Mouse (Mus musculus) liver, postnatal 0 days (tissue): ENCODE results near the gene Fbn1. TPM values are rescaled to one million over a fixed set of nuclear protein-coding genes. Genes with fewer than 3 reads are reported as not detected.

Experiments
- ATAC-seq: fragments of 200-750 bp; cut with Nextera tagmentation; 2 replicates; pipeline ENCODE4 v1.8.0; 2017; ENCODE audit warnings: mild to moderate bottlenecking, moderate library complexity
- DNase-seq: peaks from one replicate; pipeline ENCODE4 v3.0.0-alpha.2; 2016
- H3K27ac ChIP-seq: fragments of 300-500 bp; sonication (generic); 2 replicates; pipeline ENCODE4 v1.5.1; 2014; ENCODE audit warnings: antibody characterized with exemption, moderate library complexity, mild to moderate bottlenecking, low read depth
- H3K27me3 ChIP-seq: fragments of 300-500 bp; sonication (generic); 2 replicates; pipeline ENCODE4 v1.6.1; 2014; ENCODE audit warnings: low read length, control low read depth, mixed read lengths; ENCODE audit not compliant: insufficient read depth
- H3K36me3 ChIP-seq: fragments of 300-500 bp; sonication (generic); replicated peaks from 2 replicates; pipeline ENCODE4 v1.6.1; 2014; ENCODE audit warnings: mild to moderate bottlenecking, control low read depth, low read length, moderate library complexity, mixed read lengths; ENCODE audit not compliant: insufficient read depth
- H3K4me1 ChIP-seq: fragments of 300-500 bp; sonication (generic); 2 replicates; pipeline ENCODE4 v1.6.1; 2014; ENCODE audit warnings: antibody characterized with exemption, mild to moderate bottlenecking, control low read depth; ENCODE audit not compliant: insufficient read depth
- H3K4me2 ChIP-seq: fragments of 300-500 bp; sonication (generic); 2 replicates; pipeline ENCODE4 v1.6.1; 2014; ENCODE audit warnings: low read depth, mild to moderate bottlenecking, low read length, moderate library complexity, mixed read lengths
- H3K4me3 ChIP-seq: fragments of 300-500 bp; sonication (generic); 2 replicates; pipeline ENCODE4 v1.5.1; 2014; ENCODE audit warnings: low read depth, low read length
- H3K9ac ChIP-seq: fragments of 300-500 bp; sonication (generic); replicated peaks from 2 replicates; pipeline ENCODE4 v1.6.1; 2014; ENCODE audit warnings: mild to moderate bottlenecking, moderate library complexity
- H3K9me3 ChIP-seq: fragments of 300-500 bp; sonication (generic); 2 replicates; pipeline ENCODE4 v1.6.1; 2016; ENCODE audit warnings: mild to moderate bottlenecking, control low read depth, low read length, mixed read lengths
- CTCF ChIP-seq: sonication (generic); IDR thresholded peaks from 2 replicates; pipeline ENCODE4 v1.5.1; 2016; ENCODE audit warnings: antibody characterized with exemption, low read depth
- EP300 ChIP-seq: IDR thresholded peaks from 2 replicates; pipeline ENCODE4 v1.6.1; 2016; ENCODE audit warnings: antibody characterized with exemption, low read depth, mild to moderate bottlenecking
- WGBS: fragments of 180-500 bp; shearing (Covaris S2); extraction: QIAGEN DNeasy Blood & Tissue Kit; methylation state at CpG from one replicate; pipeline ENCODE4 v1.1.7; 2014; ENCODE audit not compliant: insufficient replicate concordance; 5-methylcytosine and 5-hydroxymethylcytosine counted together
- polyA plus RNA-seq: library from polyadenylated mRNA; unstranded; fragments of >200 nt; fragmentation: Nextera tagmentation; extraction: Ambion mirVana; gene quantifications from 2 replicates; pipeline ENCODE4 v1.2.1, GENCODE M21; 2015

The Fbn1 gene
- polyA plus RNA-seq, 1 experiment from 2014 or later: 1.3 TPM

DNA sequence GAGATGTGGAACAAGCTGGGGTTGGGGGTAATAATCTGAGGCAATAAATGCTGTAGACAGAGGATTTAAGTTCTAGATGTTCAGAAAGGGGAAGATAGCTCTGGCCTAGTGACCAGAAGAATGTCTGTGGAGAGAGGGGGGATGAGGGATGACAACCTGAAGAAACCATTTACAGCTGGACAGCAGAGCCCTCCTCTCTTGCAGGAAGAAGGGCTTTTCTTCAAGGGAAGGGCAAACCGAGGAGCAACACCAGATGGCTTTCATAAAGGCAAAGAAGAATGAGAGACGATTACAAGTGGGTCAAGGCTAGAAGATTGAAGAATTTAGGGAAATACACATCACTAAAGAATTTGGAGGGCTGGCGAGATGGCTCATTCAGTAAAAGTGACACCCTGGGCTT is 6.6 kb upstream of the Fbn1 start:
- Histone ChIP-seq H3K4me1 (no peaks in the 10 kb centered on the region), H3K27ac (no peak overlapping the region), H3K36me3 (no peaks in the 10 kb centered on the region), H3K9ac (no peak overlapping the region), H3K27me3 (no peaks in the 10 kb centered on the region), H3K4me3 (no peak overlapping the region), H3K4me2 (no peak overlapping the region), H3K9me3 (no peaks in the 10 kb centered on the region)
- TF ChIP-seq EP300 (no peak), CTCF (no peak)
- 71% methylated on average over 3 of the region's 3 CpGs for WGBS
- DNase-seq: no peak
- no peak for ATAC-seq

DNA sequence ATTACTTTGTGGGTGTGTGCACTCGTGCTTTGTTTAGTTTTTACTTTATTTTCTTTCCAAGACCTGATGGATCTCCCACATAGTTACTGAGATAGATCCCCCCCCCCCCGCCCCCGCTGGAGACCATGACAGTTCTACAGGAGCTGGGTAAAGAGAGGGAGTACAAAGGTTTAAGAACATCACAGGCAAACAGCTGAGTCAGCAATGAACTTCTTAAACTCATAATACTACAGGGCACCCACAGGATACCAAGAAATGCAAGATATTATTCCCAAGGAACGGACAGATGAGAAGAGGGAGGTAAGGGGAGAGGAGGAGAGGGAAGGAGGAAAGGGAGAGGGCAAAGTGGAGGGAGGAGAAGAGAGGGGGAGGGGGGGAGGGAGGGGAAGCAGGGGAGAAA is 4.8 kb upstream of the Fbn1 start:
- Histone ChIP-seq H3K4me1 (no peaks in the 10 kb centered on the region), H3K27me3 (peaks cover 6% of the 10 kb centered on the region; the same call in 1 of the 2 replicates), H3K9ac (no peak overlapping the region), H3K9me3 (no peaks in the 10 kb centered on the region), H3K36me3 (no peaks in the 10 kb centered on the region), H3K4me2 (no peak overlapping the region), H3K27ac (no peak overlapping the region), H3K4me3 (no peak overlapping the region)
- DNase-seq (no peak), ATAC-seq (no peak)
- WGBS: 61% methylated on average over 4 of the region's 4 CpGs
- no peak for TF ChIP-seq EP300
- TF ChIP-seq CTCF: no peak

DNA sequence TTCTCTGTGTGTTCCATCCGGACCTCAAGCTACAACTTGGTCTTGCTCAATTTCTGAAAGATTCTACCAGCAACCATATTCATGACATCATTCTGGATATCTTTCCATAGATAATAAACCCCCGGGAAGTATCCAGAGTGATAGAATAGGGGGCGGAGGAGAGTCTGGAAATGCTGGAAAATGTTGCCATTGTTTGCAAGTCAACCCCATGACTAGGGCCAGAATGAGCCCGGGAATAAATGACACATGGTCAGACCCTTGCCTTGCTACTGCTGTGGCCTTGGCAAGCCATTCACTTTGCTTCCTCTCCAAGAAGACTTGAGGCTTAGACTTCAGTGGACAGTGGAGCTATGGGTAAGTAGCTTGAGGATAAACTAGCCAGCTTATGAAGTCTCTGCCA is 4.1 kb upstream of the Fbn1 start:
- no peaks in the 10 kb centered on the region for H3K4me1 ChIP-seq
- no peak for ATAC-seq
- WGBS: 63% methylated on average over 4 of the region's 4 CpGs

DNA sequence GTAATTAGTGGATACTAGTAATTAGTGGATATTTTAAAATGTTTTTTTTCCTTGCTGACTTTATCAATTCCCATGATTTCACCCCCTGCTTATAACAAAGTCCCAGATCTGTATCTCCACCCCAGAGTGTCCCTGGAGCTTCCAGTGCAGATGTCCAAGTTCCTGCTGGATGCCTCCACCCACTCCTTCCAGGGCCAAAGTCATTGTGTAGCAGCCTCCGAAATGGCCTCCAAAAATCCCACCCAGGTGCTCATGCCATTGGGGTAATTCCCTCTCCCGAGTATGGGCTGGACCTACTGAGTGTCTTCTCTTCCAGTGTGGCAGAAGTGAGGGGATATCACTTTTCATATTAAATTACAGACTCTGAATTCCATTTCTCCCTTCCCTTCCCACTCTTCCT is 3.0 kb upstream of the Fbn1 start:
- TF ChIP-seq EP300 (no peak), CTCF (no peak)
- no peaks in the 10 kb centered on the region; the same call in 1 of the 2 replicates for H3K4me1 ChIP-seq
- no peak for DNase-seq
- H3K4me2 ChIP-seq: no peak overlapping the region
- H3K9ac ChIP-seq: no peak overlapping the region
- H3K27ac ChIP-seq: no peak overlapping the region
- peaks cover 23% of the 10 kb centered on the region for H3K27me3 ChIP-seq
- H3K36me3 ChIP-seq: no peaks in the 10 kb centered on the region
- H3K4me3 ChIP-seq: no peak overlapping the region
- ATAC-seq: no peak
- H3K9me3 ChIP-seq: no peaks in the 10 kb centered on the region
- 73% methylated on average over 2 of the region's 2 CpGs for WGBS

More for the DNA sequence above, 4.1 kb upstream of the Fbn1 start:
- TF ChIP-seq EP300 (no peak), CTCF (no peak)
- H3K4me2 ChIP-seq: no peak overlapping the region
- peaks cover 12% of the 10 kb centered on the region for H3K27me3 ChIP-seq
- H3K4me3 ChIP-seq: no peak overlapping the region
- H3K36me3 ChIP-seq: no peaks in the 10 kb centered on the region
- no peaks in the 10 kb centered on the region for H3K9me3 ChIP-seq
- DNase-seq: no peak
- no peak overlapping the region for H3K27ac ChIP-seq
- H3K9ac ChIP-seq: no peak overlapping the region

DNA sequence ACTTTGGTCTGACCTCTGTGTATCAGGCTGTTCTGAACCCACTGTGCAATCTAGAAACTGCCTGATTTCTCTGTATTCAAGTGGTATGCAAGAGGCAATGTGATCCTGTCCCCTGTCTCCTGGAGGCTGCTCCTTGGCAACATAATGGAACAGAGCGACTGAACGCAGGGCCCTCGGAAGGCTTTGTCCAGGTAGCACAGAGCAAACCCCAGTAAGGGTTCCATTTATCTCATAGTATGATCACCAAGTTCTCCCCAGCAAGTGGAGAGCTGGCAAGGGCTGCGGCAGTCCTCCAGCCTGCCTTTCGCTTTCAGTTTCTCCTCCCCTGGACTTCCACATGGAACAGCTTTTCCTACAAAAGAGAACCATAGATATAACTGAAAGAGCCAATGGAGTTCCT is 588 bp upstream of the Fbn1 start:
- ATAC-seq: no peak
- no peak overlapping the region for H3K4me2 ChIP-seq
- H3K4me1 ChIP-seq: no peaks in the 10 kb centered on the region; the same call in 1 of the 2 replicates
- no peak overlapping the region for H3K4me3 ChIP-seq
- no peaks in the 10 kb centered on the region for H3K9me3 ChIP-seq
- no peak for DNase-seq
- H3K36me3 ChIP-seq: no peaks in the 10 kb centered on the region
- no peak overlapping the region for H3K27ac ChIP-seq
- H3K27me3 ChIP-seq: peaks cover 38% of the 10 kb centered on the region
- no peak overlapping the region for H3K9ac ChIP-seq
- WGBS: 84% methylated on average over 5 of the region's 5 CpGs
- no peak for TF ChIP-seq CTCF
- TF ChIP-seq EP300: no peak

DNA sequence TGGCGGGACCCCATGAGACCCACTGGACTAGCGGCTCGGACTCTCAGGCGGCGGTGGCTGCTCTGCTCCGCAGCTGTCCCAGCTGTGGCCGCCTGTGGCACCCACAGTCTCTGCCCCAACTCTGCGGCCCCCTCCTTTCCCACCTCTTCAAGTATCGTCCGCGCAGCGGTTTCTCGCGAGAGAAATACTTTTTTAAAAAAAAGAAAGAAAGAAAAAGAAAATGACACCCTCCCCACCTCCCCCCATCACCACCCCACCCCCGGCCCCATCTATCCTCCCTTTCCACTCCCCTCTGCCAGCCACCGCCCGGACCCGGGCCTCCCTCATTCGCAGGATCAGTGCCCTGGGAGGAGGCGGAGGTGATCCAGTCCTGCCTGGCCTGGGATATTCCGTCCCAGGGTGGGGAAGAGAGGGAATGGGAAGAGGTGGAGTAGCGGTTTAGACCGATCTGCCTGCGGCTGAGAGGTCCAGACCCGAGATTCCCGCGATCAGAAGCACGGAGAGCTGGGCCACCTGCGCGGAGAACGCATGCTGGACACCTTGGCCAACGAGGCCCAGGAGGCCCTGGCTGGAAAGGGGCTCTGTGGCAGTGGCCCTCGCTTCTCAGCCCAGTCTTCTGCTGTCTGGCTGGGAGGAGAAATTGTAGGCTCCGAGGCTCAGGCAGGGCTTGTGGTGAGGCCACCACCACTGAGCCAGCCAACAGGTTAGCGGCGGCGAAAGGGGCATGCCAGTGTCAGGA is 1.3 kb downstream of the Fbn1 start:
- Histone ChIP-seq H3K27ac (peak overlapping the region; percentile 34; the same call in 1 of the 2 replicates), H3K27me3 (peaks cover 42% of the 10 kb centered on the region), H3K9ac (peak overlapping the region; percentile 50; the same call in 1 of the 2 replicates), H3K36me3 (no peaks in the 10 kb centered on the region), H3K4me3 (peak overlapping the region; percentile 48), H3K4me2 (peak overlapping the region; percentile 61), H3K9me3 (no peaks in the 10 kb centered on the region), H3K4me1 (no peaks in the 10 kb centered on the region; the same call in 1 of the 2 replicates)
- TF ChIP-seq CTCF (no peak), EP300 (no peak)
- WGBS: 3% methylated on average over 37 of the region's 37 CpGs
- no peak for DNase-seq
- peak; percentile 41; the same call in 1 of the 2 replicates for ATAC-seq
